Mouse (Mus musculus) retina, postnatal 7 days (tissue): Measurements from ENCODE around the gene Gm4756.
"Not testable (repeated sequence)": the region's sequence is repeated elsewhere in the genome, so short reads cannot be mapped to it uniquely, and the experiment has no call there.

ENCODE experiments used
- DNase-seq: peaks from one replicate; pipeline ENCODE4 v3.0.0-alpha.2; 2012; ENCODE audit warnings: low read depth, low spot score

Gene Gm4756

DNA sequence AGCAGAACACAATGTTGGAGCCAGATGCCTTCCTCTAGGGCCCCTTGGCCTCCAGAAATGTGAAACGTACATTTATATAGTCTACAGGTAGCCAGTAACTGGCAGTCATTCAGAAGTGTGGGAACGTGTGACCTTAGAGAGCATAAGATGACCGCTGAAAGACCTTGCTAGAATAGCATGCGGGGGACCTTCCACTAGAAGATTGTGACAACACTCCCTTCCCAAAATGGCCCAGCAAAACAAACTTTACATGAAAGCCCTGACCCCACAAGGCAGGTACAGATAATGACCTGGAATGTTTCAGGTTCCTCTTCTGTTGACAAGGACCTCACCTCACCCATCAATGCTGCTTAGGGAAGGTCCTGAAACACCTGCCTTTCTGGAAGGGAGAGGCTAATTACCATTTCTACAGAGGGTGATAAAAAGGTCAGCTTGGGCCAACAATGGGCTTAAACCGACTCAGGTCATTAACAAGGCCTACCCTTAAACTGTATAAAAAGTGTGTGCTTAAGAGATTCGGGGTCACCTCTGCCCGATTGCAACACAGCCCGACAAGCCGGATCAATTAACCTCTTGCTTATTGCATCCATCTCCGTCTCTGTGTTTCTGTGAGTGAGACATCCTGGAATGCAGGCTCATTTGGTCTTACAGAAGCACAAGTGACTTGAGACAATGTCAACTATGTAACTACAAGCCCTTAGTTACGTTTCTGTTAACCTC is at the start of gene Gm4756:
Gene Gm4756 (minus strand): TSS at position 51 of the 720 bp plus-strand sequence.
- DNase-seq, result no peak

DNA sequence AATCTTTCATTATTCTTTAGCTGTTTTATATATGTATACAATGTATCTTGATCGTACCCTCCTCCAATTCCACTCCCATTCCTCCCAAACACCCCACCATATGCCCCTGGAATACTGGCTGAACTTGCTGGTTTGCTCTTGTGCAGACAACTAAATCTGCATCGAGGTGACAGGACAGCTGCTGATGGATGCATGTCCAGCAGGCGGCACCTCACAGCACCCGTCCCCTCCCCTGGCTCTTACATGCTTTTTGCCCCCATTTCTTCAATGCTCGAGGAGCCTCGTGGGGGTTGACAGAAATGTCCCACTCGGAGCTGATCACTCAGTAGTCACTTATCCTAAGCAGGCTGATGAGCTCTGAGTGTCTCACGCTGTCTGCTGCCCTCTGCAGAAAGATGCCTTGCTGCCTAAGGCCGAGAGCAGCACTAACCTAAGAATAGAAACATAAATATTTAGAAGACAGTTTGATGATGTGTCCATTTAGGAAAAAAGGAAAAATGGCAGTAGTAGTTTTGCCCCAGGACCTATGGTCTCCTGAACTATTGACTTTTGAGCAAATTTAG is 45.5 kb upstream of the Gm4756 start:
- no peak for DNase-seq

DNA sequence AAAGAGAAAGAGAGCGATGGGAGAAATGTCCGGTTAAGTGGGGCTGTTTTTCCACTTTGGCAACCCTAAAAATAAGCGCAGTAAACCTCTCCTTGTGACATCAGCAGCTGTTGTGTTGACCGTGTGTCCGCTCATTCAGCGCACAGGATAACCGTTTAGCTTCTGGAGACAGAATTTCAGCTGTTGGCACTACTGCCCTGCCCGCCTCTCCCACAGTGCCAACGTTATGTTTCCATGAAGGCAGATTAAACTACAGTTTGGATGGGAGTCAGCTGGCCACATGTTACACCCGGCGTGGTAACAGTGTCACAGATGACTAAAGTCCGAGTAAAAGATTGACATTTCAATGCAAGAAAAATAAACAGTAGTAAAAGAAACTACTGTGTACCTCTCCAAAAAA is 45.0 kb upstream of the Gm4756 start:
- DNase-seq, result no peak

DNA sequence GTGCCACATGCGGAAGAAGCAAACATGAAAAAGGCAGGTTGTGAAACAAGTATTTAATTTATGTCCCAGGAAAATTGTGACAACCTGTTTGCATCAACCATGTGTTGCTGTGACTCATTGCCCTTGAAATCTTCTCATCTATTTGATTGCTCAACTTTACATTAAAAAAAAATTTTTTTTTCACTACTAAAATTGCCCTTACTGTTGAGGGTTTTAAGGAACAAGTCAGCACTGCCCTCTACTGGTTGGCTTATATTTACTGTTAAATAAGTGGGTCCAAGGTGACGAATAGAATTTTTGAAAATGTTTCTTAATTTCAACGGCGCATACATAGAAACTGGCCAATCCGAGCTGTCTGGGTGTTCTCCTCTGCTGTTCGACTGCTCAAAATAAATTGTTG is 44.4 kb upstream of the Gm4756 start:
- DNase-seq, result peak; percentile 25

DNA sequence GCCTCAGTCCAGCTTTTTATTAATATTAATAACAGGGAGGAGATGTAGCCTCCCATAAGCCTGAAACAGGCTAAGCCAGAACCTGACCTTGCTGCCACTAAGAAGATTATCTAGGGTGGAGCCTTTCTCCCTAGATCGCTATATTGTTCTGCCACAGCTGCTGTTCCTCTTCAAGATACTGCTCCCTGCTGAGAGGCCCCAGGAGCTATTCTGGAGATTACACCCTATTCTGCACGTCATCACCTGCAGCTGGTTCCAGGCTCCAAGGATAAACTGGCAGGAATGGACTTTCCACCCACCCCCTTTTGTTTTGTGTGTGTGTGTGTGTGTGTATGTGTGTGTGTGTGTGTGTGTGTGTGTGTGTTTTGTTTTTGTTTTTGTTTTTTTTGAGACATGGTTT is 38.8 kb upstream of the Gm4756 start:
- not testable (repeated sequence) for DNase-seq

DNA sequence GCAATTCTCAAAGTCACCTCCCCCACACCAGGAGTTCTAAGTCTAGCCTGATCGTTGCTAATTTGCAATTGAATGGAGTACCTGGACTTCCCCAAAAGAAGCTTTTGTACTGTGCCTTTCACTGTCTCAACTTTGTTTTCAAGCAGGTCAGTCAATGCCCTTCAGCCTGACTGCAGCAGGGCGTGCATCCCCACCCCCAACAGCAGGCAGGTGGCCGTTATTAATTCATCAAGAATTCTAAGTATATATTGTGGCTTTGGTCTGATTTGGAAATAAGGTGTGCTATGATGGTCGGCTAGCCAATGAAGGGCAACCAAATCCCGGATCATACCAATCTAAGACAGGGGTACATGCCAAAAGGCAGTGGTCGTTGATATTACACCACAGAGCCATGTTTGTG is 38.3 kb upstream of the Gm4756 start:
- not testable (repeated sequence) for DNase-seq

DNA sequence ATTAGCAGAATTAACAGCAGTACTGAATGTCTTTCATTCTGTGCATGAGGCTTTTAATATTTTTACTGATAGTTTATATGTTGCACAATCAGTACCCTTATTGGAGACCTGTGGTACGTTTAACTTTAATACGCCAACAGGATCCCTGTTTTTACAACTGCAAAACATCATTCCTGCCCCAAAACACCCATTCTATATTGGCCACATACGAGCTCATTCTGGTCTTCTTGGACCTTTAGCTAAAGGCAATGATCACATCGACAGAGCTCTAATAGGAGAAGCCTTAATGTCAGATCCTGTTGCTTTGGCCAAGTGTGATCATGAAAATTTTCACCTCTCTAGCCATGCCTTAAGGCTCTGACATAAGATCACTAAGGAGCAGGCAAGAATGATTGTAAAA is 37.1 kb upstream of the Gm4756 start:
- DNase-seq, result not testable (repeated sequence)

DNA sequence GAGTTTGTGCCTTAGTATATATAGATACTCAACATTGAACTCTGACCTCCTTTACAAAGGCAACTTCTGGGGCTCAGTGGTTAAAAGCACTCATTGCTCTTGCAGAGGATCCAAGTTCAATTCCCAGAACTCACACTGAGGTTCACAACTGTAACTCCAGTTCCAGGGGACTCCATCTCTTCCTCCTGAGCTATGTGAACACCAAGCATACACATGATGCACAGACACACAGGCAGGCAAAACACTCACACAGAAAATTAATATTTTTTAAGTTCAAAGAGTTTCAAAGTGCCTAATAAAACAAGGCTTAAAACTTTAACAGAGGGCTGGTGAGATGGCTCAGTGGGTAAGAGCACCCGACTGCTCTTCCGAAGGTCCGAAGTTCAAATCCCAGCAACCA is 34.2 kb upstream of the Gm4756 start:
- no peak for DNase-seq

DNA sequence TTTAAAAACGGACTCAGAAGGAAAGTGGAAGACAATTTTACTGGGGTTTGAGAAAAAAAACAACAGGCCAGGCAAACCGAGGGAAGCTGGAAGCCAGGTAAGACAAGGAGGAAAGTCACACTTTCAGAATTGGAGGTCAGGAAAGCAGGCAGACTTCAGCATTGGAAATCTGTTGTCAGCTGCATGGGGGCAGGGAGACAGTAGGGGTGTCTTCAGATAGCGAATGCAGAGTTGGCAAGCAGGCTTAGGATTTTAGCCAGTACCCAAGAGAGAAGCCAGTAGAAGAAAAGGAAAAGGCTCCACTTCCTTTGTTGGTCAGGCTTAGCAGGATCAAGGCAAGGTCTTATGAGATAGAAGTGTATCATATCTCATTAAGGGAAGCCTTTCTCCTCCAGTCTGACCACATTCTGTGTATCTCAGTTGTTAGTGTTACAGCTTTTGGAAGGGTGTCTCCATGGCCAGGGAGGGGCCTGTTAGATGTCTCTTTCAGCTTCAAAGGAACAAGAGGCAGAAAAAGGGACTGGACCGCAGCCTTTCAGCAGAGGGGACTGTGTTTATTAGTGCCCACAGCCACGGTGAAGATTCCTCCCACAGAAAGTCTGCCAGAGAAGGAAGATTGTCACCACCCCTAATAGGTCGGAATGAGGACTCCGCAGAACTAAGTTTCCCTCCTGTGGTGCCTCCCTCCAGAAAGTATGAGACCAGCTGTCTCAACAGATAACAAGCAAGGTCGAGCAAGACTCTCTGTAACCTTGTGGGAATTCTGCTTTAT is 33.2 kb upstream of the Gm4756 start:
- no peak for DNase-seq

DNA sequence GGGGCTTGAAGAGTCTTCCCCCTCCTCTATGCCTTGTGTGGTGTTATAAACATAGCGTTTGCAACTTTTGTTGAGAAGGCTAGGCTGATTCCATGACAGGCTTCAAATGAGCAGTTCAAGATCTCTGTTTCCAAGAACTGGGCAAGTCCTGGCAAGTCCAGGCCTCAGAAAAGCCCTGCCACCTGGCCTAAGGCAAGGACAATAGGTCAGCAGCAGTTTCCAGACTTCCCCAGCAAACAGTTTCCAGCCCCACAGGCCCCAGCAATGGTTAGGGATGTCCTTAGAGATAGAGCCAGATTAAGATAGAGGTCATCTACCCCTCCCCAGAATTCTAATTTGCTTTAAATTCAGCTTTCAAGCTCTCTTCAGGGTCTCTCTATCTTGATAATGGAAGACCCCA is 32.5 kb upstream of the Gm4756 start:
- no peak for DNase-seq

DNA sequence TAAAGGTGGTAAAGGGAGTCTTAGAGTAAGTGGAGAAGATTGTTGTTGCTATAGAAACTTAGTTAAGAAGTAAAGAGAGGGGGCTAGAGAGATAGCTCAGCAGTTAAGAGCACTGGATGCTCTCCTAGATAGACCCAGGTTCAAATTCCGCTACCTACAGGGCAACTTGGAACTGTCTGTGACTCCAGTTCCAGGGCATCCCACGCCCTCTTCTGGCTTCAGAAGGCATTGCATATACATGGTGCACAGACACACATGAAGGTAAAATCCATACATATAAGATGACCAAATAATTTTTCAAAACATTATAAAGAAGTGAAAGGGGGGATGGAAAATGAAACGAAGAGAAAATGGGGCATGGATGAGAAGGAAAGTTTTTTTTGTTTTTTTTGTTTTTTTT is 30.2 kb upstream of the Gm4756 start:
- DNase-seq, result no peak

DNA sequence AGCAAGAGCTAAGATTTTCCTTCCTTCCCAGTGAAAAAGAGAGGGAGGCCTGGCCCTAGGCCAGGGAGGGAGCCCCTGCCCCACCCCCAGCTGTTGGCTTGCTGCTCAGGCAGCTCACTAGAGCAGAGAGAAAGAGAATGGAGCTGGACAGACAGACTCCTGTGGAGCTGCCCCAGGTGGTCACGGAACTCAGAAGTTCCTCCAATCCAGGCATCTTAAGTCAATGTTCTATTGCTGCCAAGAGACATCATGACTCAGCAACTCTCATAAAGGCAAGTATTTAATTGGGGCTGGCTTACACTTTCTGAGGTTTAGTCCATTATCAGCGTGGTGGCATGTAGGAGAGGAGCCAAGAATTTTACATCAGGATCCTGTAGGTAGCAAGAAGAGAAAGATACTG is 25.4 kb upstream of the Gm4756 start:
- no peak for DNase-seq

DNA sequence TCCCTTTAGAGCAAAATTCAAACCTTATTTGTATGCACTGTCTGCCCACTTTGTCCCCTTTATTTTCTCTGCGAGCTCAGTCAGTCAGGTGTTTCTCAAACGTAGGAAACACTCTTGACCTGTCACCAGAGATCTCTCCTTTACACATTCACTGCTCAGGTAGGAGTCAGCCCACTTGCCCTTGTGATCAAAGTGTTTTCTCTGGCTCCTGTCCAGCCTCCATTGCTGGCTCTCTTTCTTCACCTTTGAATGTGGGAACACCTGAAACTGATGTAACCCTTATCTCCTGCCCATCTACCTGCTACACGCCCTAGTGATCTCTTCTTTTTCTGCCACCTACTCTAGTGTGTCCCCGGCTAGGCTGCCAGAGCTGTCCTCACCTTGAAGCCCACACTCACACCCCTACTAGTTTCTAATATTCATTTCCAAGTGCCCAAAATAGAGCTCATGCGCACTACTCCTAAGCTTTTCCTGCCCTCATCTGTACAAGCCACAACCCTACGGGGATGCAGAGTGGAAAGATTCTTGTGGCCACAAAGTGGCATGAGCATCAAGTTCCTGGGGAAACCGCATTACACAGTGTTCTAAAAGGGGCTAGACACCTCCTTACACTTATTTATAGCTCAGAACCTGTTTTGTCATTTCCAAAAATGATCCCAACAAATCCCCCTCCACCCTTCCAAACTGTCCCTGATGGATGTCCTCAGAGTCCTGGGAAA is 24.8 kb upstream of the Gm4756 start:
- no peak for DNase-seq

DNA sequence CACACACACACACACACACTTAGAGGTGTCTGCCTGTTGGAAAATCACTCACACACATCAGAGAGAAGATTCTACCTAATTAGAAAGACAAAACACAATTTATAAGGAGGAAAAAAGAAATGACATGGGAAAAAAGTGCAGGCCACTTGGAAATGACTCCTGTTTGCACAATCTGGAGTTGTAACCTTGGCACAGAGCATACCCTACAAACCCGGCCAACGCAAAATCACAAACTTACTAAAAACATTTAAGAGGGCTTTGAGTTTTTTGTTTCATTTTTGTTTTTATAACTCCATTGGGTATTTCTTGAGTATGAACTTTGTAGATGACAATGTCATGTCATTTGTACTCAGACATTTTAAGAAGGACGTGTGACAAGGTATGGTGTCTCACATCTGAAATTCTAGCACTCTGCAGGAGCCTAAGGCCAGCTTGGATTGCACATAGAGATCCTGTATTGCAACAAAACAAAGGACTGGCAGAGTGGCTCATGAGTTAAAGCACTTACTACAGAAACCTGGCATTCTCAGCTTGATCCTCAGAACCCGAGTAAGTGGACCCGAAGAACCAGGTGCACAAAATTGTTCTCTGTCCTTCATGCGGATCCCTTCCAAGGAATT is 22.2 kb upstream of the Gm4756 start:
- DNase-seq, result no peak

DNA sequence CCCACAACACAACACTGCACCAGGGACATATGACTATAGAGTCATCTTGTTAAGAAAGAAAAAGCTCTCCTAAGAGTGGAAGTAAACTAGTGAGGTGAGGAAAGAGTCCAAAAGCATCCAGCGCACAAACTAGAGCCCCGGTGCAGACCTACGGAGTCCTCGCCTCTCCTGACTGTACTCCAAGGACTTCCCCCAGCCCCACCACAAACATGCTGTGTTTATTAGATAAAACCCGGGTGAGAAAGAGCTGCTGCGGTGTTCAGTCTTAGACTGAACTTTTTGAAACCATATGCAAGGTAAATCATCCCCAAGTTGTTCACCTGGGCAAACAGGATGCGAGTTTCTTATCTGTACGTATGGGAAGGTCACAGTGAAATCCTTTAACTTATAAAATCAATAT is 21.5 kb upstream of the Gm4756 start:
- no peak for DNase-seq

DNA sequence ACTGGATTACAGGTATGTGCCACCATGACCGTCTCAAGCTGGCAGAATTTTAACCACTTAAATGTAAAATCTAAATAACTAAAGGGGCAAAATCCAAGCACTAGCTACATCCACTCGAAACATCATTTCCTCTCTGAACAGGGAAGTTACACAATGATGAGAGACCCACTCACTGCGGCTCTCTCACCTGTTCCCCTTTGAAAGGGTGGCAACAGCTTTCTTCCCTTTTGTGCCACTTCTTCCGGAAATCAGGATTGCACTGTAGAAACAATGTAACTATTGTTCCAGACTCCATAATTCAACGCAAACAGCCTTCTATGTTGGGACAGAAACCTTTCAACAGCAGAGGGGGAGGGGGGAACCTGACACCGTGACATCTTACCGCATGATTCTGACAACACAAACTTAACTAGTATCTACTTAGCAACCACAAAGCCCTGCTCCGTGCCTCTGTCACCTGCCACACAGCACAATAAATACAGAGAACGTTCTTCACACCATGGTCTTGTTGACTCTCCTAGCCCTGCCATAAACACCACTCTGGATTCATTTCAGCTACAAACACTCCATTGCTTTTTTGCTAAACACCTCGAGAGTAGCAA is 18.5 kb upstream of the Gm4756 start:
- no peak for DNase-seq

DNA sequence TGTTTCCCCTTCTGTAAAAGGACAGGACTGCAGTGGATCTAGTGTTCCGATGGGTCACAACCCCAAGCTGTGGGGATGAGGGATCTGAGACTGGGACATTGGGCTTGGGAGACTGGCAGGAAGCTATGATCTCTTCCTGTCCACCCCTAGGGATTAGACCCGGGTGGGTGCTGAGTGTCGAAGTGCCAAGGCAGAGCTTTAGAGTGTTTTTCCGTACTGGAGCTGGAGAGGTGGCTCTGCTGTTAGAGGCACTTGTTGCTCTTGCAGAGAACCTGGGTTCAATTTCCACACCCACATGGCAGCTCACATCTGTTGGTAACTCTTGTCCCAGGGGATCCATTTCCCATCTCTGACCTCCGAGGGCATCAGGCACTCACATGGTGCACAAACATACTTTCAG is 16.6 kb upstream of the Gm4756 start:
- DNase-seq, result no peak

DNA sequence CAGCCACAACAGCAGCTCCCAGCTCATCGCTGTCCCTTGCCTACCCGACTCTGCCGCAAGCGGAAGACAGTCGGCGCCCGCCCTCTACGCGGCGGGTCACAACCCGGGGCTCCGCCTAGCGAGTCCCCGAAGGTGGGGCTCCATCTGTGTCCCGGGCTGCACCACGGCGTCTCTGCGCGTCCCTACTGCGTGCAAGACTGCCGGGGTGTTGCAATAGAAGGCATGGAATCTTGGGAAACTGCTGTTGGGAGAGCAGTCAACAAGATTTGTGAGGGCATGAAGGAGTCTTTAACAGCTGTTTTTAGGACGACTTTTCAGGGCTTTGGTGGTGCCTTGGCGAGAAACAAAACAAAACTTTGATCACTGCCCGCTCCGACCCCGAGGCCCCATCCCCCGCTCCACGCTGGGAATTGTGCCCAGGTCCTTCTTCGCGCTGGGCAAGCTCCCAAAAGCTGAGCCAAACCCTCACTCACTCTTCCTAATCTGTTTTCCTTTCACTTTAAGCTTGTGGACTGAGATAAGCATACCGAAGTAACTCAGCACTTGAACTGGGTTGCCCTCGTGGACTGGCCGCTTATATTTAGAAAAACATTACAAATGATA is 15.4 kb upstream of the Gm4756 start, which contains the start of gene Dhrs7:
Gene Dhrs7 (minus strand): TSS at position 175 of the 603 bp plus-strand sequence.
- DNase-seq, result no peak

DNA sequence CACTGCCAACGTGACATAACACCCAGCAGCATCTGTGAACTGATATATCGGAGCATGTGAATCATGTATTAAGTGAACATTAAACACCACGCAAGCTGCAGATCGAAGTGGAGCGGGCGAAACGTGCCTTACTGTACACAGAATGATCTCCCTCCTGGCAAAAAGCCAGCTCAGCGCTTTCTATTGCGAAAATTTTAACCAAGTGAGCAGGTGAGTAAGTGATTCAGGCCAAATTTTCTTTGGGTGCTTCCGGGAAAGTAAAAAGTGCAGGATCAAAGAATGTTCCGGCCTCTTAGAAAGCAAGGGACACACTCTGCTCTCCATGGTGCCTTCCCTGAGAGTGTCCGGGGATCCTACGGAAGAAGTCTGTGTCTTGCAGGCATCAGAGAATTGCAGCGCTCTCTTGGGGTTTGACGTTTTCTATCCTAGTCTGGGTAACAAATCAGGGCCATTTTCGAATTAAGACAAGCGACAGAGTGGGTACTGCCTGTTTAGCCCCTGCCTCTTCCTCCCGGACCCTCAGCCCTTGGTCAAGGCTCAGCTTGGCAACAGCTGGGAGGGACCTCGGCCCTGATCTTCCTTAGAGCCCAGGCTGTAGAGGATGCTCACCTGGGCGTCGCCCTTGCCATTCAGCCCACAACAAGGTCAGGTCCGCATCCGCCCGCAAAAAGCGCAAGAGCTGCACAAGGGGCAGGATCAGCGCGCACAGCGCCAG is 14.7 kb upstream of the Gm4756 start:
- no peak for DNase-seq

DNA sequence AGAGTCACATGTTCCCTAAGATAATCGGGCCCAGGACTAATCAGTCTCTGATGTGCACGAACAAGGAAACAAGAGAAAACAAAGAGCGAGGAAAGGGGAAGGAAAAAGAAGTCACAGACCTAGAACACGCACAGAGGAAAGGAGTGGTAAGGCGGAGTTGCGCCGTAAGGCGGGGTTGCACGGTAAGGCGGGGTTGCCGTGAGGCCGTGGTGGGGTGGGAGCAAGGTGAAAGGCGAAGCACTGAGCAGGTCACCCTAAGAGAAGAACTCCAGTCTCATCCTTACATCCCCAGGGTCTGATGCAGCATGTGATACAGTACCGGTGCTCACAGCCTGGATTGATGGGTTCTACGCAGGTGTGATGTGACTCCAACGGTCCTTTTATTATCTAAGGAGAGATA is 6.3 kb upstream of the Gm4756 start:
- no peak for DNase-seq
